Mouse (Mus musculus) CD4-positive helper T cell, adult 2 months (primary cell): ENCODE data around the gene F7.

Experiments used
- DNase-seq: peaks from one replicate; pipeline ENCODE4 v3.0.0-alpha.2; 2012; ENCODE audit warnings: low read depth, missing footprints, low spot score

The F7 gene

DNA sequence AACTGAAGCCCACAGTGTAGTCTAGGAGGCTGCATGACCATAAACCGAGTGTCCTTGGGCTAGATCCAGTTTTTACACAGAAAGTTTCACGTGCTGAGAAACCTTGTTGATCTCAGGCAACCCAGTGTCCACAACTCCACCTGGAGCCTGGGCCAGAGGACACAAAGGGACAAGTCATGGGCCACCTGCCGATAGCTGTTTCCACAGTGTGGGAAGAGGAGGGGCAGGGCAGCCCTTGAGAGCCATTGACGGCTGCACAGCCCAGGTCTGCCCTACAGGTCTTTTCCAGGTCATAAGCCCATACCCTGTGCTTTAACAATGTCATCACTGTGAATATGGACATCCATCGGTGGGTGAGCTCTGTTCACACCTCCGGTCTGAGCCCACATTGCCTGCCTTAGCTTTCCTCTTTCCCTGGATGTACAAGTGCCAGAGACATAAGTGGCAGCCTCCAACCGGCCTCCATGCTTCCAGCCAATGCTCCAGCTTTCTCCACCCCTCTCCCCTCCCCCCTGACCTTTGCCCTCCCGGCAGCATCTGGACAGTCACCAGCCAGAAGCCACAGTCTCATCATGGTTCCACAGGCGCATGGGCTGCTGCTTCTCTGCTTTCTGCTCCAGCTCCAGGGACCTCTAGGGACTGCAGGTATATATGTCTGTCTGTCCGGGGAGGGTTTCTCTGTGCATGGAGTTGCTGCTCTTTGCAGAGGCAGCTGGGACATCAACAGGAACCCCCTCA is at the start of gene F7:
TSS of gene F7 (plus strand) at position 548 of the 738 bp plus-strand sequence.
- no peak for DNase-seq

DNA sequence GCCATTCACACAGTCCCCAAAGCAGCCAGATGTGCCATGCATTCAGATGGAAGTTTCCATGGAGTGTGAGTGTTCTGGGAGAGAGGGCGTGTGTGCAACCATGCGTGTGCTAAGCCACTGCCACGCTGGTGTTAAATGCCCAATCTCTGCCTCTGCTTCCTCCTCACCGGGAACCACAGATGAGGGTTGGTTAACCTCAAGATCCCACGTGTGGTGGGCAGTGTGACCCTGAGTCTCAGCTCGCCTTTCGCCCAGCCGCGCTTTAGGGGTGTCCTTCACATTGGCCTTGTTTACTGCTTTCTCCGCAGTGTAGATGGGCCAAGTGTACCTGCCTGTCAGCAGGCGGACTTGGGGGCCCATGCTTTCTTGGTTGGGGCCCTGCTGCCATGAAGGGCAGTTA is 49.5 kb upstream of the F7 start:
- DNase-seq = no peak

DNA sequence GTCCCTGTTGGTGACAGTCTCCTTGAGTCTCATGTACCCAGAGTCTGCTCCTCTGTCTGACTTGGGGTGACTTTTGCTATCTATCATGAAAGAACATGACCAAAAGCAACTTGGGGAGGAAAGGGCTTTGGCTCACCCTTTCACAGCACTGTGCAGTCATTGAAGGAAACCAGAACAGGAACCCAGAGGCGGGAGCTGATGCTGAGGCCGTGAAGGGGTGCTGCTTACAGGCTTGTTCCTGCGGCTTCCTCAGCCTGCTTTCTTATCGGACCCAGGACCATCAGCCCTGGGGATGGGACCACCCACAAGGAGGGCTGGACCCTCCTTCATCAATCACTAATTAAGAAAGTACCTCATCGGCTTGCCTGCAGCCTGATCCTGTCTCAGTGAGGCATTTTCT is 49.1 kb upstream of the F7 start:
- DNase-seq = no peak

DNA sequence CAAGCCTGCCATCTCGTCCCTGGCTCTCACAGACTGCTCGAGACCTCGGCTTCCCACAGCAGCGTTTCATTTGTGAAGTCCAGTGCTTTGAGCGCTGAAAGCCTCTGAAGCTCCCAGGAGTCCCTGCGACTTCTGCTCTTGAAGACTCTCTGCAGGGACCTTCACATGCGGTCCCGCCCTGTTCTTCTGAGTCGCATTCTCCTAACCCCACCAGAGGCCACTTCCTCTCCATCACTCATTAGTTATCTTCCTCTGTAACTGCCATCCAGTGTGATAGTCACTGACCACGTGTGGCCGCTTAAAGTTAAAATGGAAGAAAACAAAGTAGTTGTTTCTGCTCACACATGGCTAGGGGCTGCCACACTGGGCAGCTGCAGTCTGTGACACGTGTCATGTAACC is 48.5 kb upstream of the F7 start:
- no peak for DNase-seq

DNA sequence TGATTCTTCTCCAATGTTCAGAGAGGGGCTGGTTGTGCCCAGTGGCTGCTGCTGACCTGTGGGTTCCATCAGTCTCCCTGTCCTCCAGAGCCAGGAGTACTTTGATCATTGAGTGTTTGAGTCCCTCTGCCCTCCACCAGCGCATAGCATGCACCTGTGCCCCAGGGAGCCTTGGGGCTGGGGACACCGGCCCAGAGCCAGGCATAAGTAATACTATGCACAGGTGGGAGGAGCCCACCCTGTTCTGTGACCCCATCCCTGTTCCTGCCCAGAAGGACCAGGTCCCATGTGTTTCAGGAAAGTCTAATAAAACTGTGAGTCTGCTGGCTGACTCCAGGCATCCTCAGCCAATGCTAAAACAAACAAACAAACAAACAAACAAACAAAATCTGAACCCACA is 47.5 kb upstream of the F7 start:
- DNase-seq = no peak

DNA sequence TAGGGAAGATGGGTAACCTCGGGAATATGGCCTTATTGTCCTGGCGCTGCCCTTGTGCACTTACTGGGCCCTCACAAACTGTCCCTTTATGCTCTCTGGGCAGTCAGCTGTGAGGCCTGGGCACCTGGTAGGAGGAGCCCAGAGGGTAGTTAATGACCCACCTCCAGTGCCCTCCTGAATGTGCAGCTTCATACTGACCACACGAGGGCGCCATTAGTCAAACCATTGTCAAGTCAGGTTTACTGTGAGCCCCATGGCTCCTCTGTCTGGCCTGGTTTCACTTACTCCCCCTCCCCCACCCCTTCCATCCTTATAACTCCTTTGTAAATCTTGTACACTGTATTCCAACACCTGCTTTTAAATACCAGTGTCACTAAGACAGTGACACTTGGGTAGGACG is 47.1 kb upstream of the F7 start:
- DNase-seq = peak; percentile 59

DNA sequence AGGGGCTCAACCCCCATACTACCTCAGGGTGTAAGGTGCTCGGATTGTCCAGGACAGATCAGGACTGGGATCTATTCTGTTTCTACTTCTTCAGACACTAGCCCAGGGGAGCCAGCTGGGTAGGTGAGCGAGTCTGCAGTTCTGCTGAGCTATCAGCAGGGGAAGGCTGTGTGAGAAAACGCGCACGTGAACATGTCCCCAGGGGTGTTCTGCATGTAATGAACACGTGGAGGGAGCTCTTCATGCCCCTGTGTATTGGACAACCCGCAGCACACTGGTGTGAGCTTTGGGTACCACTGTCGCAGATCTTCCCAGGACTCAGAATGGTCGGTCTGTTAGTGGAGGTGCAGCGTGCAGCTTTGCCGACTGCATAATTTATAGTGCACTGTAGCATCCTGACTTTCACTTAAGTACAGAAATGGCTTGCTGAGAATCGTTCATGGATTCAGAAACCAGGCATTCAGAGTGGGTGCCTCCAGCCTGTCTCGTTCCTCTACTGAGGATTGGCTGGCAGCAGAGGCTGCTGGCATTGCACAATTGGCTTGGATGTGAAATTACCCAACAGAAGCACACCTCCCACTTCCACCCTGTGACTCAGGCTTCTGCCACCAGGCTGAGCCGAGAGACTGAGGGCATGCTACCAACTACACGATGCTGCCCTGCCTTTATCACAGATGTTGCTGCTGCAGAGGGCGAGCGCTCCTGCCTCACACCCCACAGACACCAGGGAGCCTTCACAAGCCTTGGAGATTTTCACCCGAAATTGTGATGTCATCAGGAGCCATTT is 42.0 kb upstream of the F7 start:
- no peak for DNase-seq

DNA sequence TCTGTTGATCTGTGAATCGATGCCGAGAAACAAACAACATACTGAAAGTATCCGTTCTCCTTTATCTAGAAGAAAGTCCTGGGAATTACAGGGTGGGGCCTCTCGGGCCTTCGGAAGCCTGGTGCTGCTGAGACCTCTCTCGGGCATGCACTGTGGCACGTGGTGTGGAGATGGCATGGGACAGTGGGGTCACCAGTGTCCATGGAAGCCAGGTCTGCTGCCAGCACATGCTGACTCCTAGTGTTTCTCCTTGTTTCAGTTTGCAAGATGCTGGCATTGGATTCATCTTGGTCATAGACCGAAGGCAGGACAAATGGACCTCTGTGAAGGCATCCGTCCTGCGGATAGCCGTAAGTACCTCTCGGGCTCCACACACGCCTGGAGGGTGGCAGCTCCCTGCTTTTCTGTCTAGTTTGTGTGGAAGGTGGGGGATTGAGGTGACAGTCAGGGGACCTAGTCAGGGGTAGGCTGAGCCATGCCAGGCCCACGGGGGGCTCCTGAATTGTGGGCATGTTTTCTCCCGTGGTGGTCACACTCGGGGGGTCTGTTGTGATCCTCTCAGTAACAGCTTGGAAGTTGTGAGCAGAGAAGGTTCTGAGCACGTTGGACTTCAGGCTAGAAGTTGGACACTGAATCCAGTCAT is 41.1 kb upstream of the F7 start:
- DNase-seq = no peak

DNA sequence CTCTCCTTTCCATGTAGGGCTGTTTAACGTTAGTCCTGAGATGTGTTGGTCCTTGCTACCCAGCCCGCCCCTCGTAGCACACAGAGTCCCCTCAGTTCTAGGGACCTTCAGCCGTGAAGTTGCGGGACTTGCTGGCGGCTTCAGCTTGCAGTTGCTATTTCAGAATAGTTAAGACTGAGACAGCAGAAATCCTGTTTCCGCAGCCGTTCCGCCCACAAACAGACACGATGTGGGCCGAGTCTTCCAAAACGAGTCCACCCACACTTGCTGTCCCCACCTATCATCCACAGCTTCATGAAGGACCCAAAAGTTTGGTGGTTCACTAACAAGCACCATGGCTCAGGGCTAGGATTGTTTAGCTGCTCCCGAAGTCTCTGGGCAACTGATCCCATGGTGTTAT is 40.6 kb upstream of the F7 start:
- DNase-seq = no peak

DNA sequence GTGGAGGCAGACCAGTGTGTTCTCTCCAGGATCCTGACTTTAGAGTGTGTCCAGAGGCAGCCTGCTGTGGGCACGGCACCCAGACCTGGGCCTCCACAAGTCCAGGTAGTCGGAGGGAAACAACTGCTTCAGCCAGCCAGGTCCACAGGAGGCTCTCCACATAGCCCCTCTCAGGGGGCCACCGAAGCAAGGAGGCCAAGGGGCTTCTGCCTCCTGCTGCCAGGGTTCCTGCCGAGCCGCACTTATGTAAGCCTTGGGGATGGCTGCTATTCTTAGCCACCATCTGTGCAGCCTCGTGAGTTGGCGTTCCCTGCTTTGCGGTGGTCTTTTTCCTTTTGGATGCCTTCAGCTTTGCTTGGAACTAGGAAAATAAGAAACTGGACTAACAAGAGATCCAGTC is 38.3 kb upstream of the F7 start:
- DNase-seq = no peak

DNA sequence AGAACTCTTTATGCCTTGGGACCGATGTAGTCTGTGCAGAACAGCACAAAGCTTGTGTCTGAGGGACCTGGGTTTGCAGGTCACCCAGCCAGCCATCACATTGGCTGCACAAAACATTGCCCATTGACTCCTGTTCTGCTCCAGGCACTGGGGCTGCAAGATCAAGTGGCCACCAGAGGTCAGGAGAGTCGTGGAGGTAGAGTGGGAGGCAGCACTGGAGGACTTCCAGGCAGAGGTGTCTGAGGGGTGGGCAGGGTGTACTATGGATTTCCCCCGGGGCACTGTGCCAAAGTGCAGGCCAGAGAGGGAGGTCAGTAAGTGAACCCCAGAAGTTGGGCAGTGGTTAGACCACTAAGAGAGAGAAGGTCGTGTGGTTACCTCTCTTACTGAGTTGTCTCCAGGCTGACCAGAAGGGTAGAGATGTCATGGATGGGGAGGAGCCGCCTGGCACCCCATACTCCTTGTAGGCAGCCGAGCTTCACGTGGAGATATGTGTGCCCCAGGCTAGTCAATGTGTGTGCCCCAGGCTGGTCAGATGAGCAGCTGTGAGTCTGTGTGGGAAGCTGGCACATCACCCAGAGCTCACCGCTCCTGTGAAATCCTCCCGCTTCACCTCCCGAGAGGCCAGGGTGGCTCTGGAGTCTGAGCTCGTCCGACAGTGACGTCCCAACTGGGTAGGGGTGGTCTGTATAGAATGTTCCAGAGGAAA is 37.0 kb upstream of the F7 start:
- no peak for DNase-seq

DNA sequence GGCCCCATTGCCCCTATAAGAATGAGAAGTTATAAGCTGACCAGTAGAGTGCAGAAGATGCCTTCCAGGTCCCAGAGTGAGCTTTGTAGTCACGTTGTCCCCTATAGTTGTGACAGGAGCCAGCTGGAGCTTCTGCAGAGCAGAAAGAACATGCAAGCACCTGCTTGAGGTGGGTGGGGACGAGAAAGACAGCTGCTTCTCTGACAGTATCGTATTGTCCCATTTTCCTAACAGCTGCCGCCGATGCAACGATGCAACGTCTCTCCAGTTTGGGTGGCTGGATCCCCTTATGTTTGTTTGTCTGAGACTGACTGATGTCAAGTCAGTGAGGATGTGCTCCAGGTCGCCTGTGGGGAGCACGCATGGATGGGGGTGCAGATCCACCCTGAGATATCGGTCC is 34.4 kb upstream of the F7 start:
- no peak for DNase-seq

DNA sequence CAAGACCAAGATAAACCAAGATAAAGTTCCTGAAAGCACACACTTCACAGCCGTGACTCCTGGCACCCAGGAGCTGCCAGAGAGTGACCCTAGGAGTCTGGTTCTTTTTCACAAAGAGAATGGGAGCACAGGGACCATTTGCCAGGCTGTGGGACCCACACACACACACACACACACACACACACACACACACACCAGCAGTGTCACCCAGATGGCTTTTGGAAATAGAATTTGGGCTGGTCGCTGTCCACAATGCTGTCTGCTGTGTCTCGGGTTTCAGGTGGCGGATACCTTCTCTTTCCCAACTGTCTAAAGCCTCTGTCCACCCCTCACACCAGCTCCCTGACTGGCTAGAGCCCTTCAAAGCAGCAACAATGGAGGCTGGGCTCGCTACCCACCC is 31.4 kb upstream of the F7 start:
- DNase-seq = no peak

DNA sequence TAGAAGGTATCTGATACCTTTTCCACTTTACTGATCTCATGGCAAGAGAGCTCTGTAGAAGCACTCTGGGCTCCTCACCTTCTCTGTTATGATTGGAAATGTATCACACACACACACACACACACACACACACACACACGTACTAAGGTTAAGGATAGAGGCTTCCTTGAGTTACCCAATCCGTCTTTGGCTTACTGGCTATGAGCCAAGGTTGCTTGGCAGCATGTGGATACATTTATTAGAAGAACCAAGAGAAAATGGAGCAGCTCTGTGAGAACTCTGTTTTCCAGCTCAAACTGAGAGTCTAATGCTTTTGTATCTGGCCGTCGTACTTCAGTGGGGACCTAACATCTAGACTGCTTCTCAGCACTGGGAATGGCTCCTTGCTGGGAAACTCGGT is 30.4 kb upstream of the F7 start:
- DNase-seq = no peak

DNA sequence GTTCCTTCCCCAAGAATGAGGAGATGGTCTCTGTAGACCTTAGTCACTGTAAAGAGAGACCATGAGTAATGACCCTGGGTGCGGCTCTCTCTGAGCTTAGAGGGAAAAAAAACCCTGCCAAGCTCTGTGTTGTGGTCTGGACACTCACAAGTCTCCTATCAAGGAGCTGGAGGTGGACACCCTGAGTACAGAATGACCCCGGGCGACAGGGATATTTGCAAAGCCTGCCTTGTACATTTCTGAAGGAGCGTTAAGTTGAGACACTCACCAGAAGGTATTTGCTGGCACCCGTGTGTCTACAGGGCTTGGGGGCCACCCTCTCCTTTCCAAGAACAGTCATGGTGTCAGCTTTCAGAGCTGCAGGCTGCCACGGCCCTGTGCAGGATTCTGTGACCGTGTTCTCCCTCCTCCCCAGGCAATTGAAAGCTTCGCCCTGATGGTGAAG is 29.0 kb upstream of the F7 start:
- no peak for DNase-seq

DNA sequence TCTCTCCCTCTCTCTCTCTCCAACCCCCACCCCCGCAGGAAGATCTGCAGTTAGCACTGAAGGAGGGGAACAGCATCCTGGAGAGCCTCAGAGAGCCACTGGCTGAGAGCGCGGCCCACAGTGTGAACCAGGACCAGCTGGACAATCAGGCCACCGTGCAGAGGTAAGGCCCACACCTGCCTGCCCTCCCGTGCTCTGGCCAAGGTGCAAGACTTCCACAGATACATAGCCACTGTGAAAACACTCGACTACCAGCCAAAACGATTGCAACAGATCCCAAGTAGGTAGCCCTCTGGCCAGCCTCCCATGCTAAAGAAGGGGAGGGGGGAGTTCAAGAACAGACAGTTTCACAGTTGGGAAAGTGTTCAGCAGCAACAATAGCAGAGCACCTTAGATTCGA is 27.5 kb upstream of the F7 start:
- DNase-seq = no peak

DNA sequence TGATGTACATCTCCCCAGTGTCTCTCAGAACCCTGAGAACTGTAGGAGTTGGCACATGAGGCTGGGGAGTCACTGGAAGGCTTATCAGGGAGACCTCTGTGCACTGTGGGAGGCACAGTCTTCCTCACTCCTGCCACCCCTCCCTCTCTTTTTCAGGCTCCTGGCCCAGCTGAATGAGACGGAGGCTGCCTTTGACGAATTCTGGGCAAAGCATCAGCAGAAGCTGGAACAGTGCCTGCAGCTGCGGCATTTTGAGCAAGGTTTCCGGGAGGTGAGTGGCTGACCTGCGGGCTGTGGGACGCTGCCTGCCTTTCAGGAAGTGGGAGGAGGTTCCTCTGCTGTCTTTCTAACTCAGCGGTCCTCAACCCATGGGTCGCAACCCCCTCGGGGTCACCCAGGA is 26.0 kb upstream of the F7 start:
- no peak for DNase-seq

DNA sequence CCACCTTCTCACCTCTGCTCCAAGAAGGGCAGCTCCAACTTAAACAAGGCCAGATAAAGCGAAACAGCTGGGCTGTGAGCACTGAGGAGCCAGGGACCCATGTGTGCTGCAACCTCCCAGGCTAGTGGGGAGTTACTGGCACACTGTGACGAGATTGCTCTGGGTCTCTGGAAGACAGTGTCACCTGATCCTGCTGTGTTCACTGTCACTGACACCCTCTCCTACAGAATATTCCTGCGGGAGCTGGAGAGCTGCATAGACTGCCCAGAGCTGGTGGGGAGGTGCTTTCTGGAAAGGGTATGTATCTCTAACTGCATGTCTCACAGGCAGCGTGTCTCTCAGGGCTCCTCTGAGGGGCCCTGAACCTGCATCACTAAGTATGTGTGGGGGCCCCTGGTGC is 18.4 kb upstream of the F7 start:
- no peak for DNase-seq

DNA sequence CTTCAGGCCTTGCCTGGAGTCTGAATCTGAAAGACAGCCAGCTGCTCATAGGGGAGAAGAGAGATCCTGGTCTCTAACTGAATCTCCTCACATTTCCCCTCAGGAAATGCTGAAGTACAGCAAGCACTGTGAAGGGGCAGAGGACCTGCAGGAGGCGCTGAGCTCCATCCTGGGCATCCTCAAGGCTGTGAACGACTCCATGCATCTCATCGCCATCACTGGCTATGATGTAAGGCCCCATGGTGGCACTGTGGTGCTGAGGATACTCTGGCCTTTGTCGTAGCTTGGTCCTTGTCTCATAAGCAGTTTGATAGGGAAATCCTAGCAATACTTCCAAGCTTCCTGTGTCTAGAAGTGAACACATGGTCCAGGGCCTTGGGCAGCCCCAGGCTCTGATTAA is 15.5 kb upstream of the F7 start:
- DNase-seq = no peak

DNA sequence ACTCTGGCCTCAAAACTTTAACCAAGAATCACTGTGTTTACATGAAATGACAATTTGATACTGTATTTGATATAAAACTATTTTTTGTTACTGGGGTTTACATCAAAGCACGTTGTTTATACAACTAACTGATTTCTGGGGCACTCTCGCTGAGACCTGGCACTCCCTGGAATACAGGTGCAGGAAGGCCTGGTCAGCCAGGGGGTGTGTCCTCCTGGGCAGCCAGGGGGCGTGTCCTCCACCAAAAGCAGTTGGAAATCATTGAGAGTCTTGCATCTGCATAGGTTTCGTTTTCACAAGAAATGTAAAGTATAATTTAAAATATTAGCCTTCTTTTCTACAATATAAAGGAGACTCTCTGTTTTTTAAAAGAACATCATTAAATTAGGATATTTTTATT is 6.3 kb upstream of the F7 start:
- DNase-seq = no peak

DNA sequence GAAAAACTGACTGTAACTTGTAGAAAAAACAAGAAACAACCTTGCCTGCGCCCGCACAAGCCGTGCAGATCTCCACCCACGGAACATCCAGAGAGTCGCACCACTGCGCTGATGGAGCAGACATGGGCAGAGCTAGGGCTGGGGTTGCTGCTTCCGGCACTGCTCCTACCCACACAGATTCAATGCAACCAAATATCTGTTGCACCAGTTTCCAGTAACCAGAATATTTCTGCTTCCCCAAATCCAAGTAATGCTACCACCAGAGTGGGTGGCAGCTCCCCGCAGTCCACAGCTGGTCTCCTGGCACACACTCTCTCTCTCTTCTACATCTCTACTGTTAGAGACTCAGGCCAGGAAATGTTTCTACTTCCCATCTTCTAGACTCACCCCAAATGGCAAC is 4.0 kb upstream of the F7 start:
- DNase-seq = no peak

DNA sequence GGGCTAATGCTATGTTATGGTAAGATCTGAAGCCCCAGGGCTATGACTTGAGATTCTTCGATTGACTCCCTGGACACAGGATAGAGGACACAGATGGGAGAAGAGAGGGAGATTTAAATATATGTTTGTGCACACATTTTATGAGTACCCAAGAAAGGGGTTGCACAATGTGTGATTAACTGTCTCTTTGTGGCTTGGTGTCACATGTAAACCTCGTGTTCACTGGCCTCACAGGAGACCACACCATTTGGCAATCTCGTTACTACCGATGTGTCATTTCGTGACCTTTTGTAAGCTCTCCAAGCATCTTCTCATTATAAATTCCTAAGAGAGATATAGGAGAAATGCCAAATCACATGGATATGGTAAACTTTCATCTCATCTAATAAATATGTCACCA is 1.8 kb downstream of the F7 start:
- DNase-seq = no peak
